Mouse (Mus musculus) thymus, postnatal 14 days (tissue): ENCODE data around the gene Cd81.

Experiments used
- DNase-seq: peaks from one replicate; pipeline ENCODE4 v3.0.0; 2021

Cd81 gene

GRCm38 (mm10) chr7:143021356-143022164 lies 31.0 kb upstream of the Cd81 start:
- DNase-seq, result no peak

- no peak for DNase-seq
Measured at GRCm38 (mm10) chr7:143023499-143023898, 29.0 kb upstream of the Cd81 start.

GRCm38 (mm10) chr7:143024293-143024692 lies 28.2 kb upstream of the Cd81 start:
- no peak for DNase-seq

GRCm38 (mm10) chr7:143025496-143025895 lies 27.0 kb upstream of the Cd81 start:
- no peak for DNase-seq

GRCm38 (mm10) chr7:143027196-143027595 lies 25.3 kb upstream of the Cd81 start:
- no peak for DNase-seq

GRCm38 (mm10) chr7:143031816-143032215 lies 20.7 kb upstream of the Cd81 start:
- DNase-seq, result no peak

GRCm38 (mm10) chr7:143033581-143033980 lies 19.0 kb upstream of the Cd81 start:
- no peak for DNase-seq

- DNase-seq, result no peak
Measured at GRCm38 (mm10) chr7:143034112-143034511, 18.4 kb upstream of the Cd81 start.

GRCm38 (mm10) chr7:143034519-143035450 lies 17.8 kb upstream of the Cd81 start:
- DNase-seq, result no peak

GRCm38 (mm10) chr7:143036787-143037186 lies 15.8 kb upstream of the Cd81 start:
- DNase-seq, result no peak

GRCm38 (mm10) chr7:143037306-143037705 lies 15.2 kb upstream of the Cd81 start:
- DNase-seq, result no peak

- DNase-seq, result no peak
Measured at GRCm38 (mm10) chr7:143038174-143038931, 14.2 kb upstream of the Cd81 start.

GRCm38 (mm10) chr7:143040561-143040960 lies 12.0 kb upstream of the Cd81 start:
- no peak for DNase-seq

GRCm38 (mm10) chr7:143041138-143041822 lies 11.3 kb upstream of the Cd81 start:
- DNase-seq, result no peak

- no peak for DNase-seq
Measured at GRCm38 (mm10) chr7:143042089-143042488, 10.4 kb upstream of the Cd81 start.

- no peak for DNase-seq
Measured at GRCm38 (mm10) chr7:143042897-143043300, 9.6 kb upstream of the Cd81 start.

GRCm38 (mm10) chr7:143044049-143044825 lies 8.3 kb upstream of the Cd81 start:
- DNase-seq, result no peak

GRCm38 (mm10) chr7:143044826-143045206 lies 7.7 kb upstream of the Cd81 start:
- no peak for DNase-seq

- no peak for DNase-seq
Measured at GRCm38 (mm10) chr7:143046358-143046757, 6.2 kb upstream of the Cd81 start.

- no peak for DNase-seq
Measured at GRCm38 (mm10) chr7:143049331-143049730, 3.2 kb upstream of the Cd81 start.
